Mouse (Mus musculus) MEL (cell line): ENCODE results near the gene Iqca.

ENCODE experiments used
- CHD2 ChIP-seq: IDR thresholded peaks from 2 replicates; pipeline ENCODE4 v1.6.1; 2011; ENCODE audit warnings: low read length, improper control_type of control experiment
- CTCF ChIP-seq, 3 experiments: IDR thresholded peaks in 2 of 3; conservative IDR thresholded peaks in 1 of 3; 2 replicates each; pipeline ENCODE4 v1.5.1; 2011 to 2012; ENCODE audit warnings: low read length in 3 of 3, low read depth in 2 of 3, mild to moderate bottlenecking in 2 of 3, improper control_type of control experiment in 1 of 3, inconsistent platforms in 1 of 3, mixed read lengths in 1 of 3, moderate library complexity in 1 of 3; ENCODE audit not compliant: control insufficient read depth in 1 of 3, insufficient read depth in 1 of 3, poor library complexity in 1 of 3, severe bottlenecking in 1 of 3
- EP300 ChIP-seq, 2 experiments: IDR thresholded peaks; 2 replicates each; pipeline ENCODE4 v1.6.1; 2011; ENCODE audit warnings: improper control_type of control experiment in 2 of 2, low read length in 2 of 2, low read depth in 1 of 2, mild to moderate bottlenecking in 1 of 2
- MXI1 ChIP-seq: IDR thresholded peaks from 2 replicates; pipeline ENCODE4 v1.6.1; 2011; ENCODE audit warnings: mild to moderate bottlenecking, low read depth, low read length, improper control_type of control experiment
- POLR2A ChIP-seq, 2 experiments: IDR thresholded peaks; 2 replicates each; pipeline ENCODE4 v1.6.1; 2011 to 2012; ENCODE audit warnings: low read length in 2 of 2, mild to moderate bottlenecking in 2 of 2, control low read depth in 1 of 2, improper control_type of control experiment in 1 of 2, low read depth in 1 of 2, moderate library complexity in 1 of 2; ENCODE audit not compliant: control insufficient read depth in 1 of 2, insufficient read depth in 1 of 2, poor library complexity in 1 of 2
- TCF12 ChIP-seq: IDR thresholded peaks from 2 replicates; pipeline ENCODE4 v1.6.1; 2014; ENCODE audit warnings: low read depth, mild to moderate bottlenecking, inconsistent platforms, low read length, improper control_type of control experiment, moderate library complexity
- ZNF384 ChIP-seq: IDR thresholded peaks from 2 replicates; pipeline ENCODE4 v1.6.1; 2012; ENCODE audit warnings: low read depth, mild to moderate bottlenecking, inconsistent platforms, low read length, improper control_type of control experiment

DNA sequence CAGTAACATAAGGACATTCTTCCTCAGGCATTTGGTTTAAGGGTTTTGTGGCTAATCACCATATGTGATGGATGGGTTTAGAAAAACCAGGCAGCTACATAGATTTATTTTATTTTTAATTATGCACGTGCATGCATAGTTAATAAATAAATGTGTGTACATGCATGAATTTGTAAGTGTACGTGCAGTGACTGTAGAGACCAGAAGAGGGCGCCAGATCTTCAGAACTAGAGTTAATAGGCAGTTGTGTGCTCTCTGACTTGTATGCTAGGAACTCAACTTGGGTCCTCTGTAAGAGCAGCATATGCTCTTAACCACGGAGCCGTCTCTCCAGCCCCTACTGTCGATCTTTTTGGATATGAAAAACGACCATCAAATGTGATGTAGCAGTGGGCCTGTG, 140.4 kb downstream of the Iqca start:
- TF ChIP-seq CTCF (IDR thresholded peaks at IDR 0.05 in 2 of 3, conservative IDR thresholded peaks at IDR 0.05 in 1 of 3; ENCODE audit: control insufficient read depth in 1 of 3, insufficient read depth in 1 of 3, low read depth in 2 of 3, low read length in 3 of 3, poor library complexity in 1 of 3, severe bottlenecking in 1 of 3) = peak in 1 of 3 experiments; percentile 22; a peak in 2 of 6 replicates
- no peak for TF ChIP-seq POLR2A (IDR thresholded peaks at IDR 0.05; ENCODE audit: control insufficient read depth in 1 of 2, insufficient read depth in 1 of 2, low read depth in 1 of 2, low read length in 2 of 2, poor library complexity in 1 of 2)
- TF ChIP-seq TCF12 = no peak
- no peak for TF ChIP-seq MXI1
- no peak for TF ChIP-seq CHD2
- TF ChIP-seq ZNF384 = no peak
- no peak for TF ChIP-seq EP300 (IDR thresholded peaks at IDR 0.05; ENCODE audit: low read depth in 1 of 2, low read length in 2 of 2)
